Mouse (Mus musculus) kidney, postnatal 0 days (tissue): ENCODE measurements around the gene Ttc28. TPM values are rescaled to one million over a fixed set of nuclear protein-coding genes. Genes with fewer than 3 reads are reported as not detected.
A peak's percentile ranks its signal among the peaks of the same experiment; 100 is the strongest.

Source experiments
- ATAC-seq: fragments of 200-750 bp; cut with Nextera tagmentation; replicated peaks from 2 replicates; pipeline ENCODE4 v1.8.0; 2017; ENCODE audit warnings: low read depth, moderate number of reproducible peaks, moderate TSS enrichment, moderate library complexity; ENCODE audit not compliant: low FRiP score
- DNase-seq: peaks from one replicate; pipeline ENCODE4 v3.0.0-alpha.2; 2016; ENCODE audit warnings: low spot score
- H3K27ac ChIP-seq: fragments of 300-500 bp; sonication (generic); 2 replicates; pipeline ENCODE4 v1.5.1; 2014; ENCODE audit warnings: mild to moderate bottlenecking
- H3K27me3 ChIP-seq: fragments of 300-500 bp; sonication (generic); 2 replicates; pipeline ENCODE4 v1.6.1; 2014; ENCODE audit warnings: low read length, mixed read lengths; ENCODE audit not compliant: insufficient read depth
- H3K36me3 ChIP-seq: fragments of 300-500 bp; sonication (generic); 2 replicates; pipeline ENCODE4 v1.6.1; 2014; ENCODE audit warnings: low read length, mixed read lengths; ENCODE audit not compliant: insufficient read depth
- H3K4me1 ChIP-seq: fragments of 300-500 bp; sonication (generic); replicated peaks from 2 replicates; pipeline ENCODE4 v1.6.1; 2014; ENCODE audit warnings: antibody characterized with exemption, low read length, mixed read lengths; ENCODE audit not compliant: insufficient read depth
- H3K4me2 ChIP-seq: fragments of 300-500 bp; sonication (generic); 2 replicates; pipeline ENCODE4 v1.6.1; 2014; ENCODE audit warnings: mild to moderate bottlenecking, low read length, moderate library complexity, mixed read lengths
- H3K4me3 ChIP-seq: fragments of 300-500 bp; sonication (generic); replicated peaks from 2 replicates; pipeline ENCODE4 v1.5.1; 2014; ENCODE audit warnings: low read depth, low read length
- H3K9ac ChIP-seq: fragments of 300-500 bp; sonication (generic); 2 replicates; pipeline ENCODE4 v1.6.1; 2014; ENCODE audit warnings: low read depth, low read length
- H3K9me3 ChIP-seq: fragments of 300-500 bp; sonication (generic); replicated peaks from 2 replicates; pipeline ENCODE4 v1.6.1; 2016; ENCODE audit warnings: low read length, inconsistent platforms, mixed read lengths
- CTCF ChIP-seq: IDR thresholded peaks from 2 replicates; pipeline ENCODE4 v1.5.1; 2016; ENCODE audit warnings: antibody characterized with exemption, low read depth, mild to moderate bottlenecking, moderate library complexity
- WGBS: fragments of 180-500 bp; shearing (Covaris S2); extraction: QIAGEN DNeasy Blood & Tissue Kit; methylation state at CpG from one replicate; pipeline ENCODE4 v1.1.7; 2014; 5-methylcytosine and 5-hydroxymethylcytosine counted together
- microRNA counts: library from miRNA; unstranded; fragments of <30 nt; microRNA quantifications from one replicate; lab custom pipeline; 2015
- microRNA-seq: library from miRNA; unstranded; fragments of <30 nt; microRNA quantifications from one replicate; pipeline ENCODE4, GENCODE M21; 2016
- polyA plus RNA-seq: library from polyadenylated mRNA; unstranded; fragments of >200 nt; fragmentation: Nextera tagmentation; extraction: Ambion mirVana; gene quantifications from 2 replicates; pipeline ENCODE4 v1.2.1, GENCODE M21; 2015

Gene Ttc28
- polyA plus RNA-seq, 1 experiment from 2014 or later, result 8.1 TPM

GRCm38 (mm10) chr5:111325813-111326212, 446.2 kb downstream of the Ttc28 start:
- H3K36me3 ChIP-seq, result no peaks in the 10 kb centered on the region
- no peak overlapping the region for H3K4me2 ChIP-seq
- DNase-seq (no peak), ATAC-seq (no peak)
- no peak overlapping the region for H3K27ac ChIP-seq
- no peaks in the 10 kb centered on the region for H3K27me3 ChIP-seq
- no peak overlapping the region for H3K4me3 ChIP-seq
- no peak overlapping the region for H3K9ac ChIP-seq
- H3K4me1 ChIP-seq, result no peaks in the 10 kb centered on the region
- no peaks in the 10 kb centered on the region for H3K9me3 ChIP-seq
- TF ChIP-seq CTCF, result peak; percentile 33; the same call in 1 of the 2 replicates
- WGBS, result 8% methylated on average over 1 of the region's 1 CpGs

- H3K4me1 ChIP-seq, result 0 out of 2 replicates have a peak, but pooled peaks cover 5% of the 10 kb centered on the region
- no peak for ATAC-seq
- no peaks in the 10 kb centered on the region for H3K27me3 ChIP-seq
- DNase-seq, result no peak
- no peak overlapping the region for H3K4me2 ChIP-seq
- no peak overlapping the region for H3K9ac ChIP-seq
- no peaks in the 10 kb centered on the region for H3K9me3 ChIP-seq
- H3K4me3 ChIP-seq, result no peak overlapping the region
- H3K27ac ChIP-seq, result no peak overlapping the region
- H3K36me3 ChIP-seq, result no peaks in the 10 kb centered on the region
- 75% methylated on average over 7 of the region's 7 CpGs for WGBS
- TF ChIP-seq CTCF, result no peak
Measured at GRCm38 (mm10) chr5:111327420-111327819, 447.8 kb downstream of the Ttc28 start.

GRCm38 (mm10) chr5:111329782-111330416, 450.3 kb downstream of the Ttc28 start:
- ATAC-seq (peak; percentile 23), DNase-seq (peak; percentile 25)
- H3K4me3 ChIP-seq, result peak overlapping the region; percentile 95
- H3K9me3 ChIP-seq, result no peaks in the 10 kb centered on the region
- no peaks in the 10 kb centered on the region for H3K27me3 ChIP-seq
- no peak for TF ChIP-seq CTCF
- H3K9ac ChIP-seq, result peak overlapping the region; percentile 93
- peak overlapping the region; percentile 78 for H3K27ac ChIP-seq
- no peaks in the 10 kb centered on the region for H3K36me3 ChIP-seq
- peak overlapping the region; percentile 71 for H3K4me2 ChIP-seq
- WGBS, result 22% methylated on average over 10 of the region's 10 CpGs
- H3K4me1 ChIP-seq, result 0 out of 2 replicates have a peak, but pooled peaks cover 5% of the 10 kb centered on the region

- Histone ChIP-seq H3K27me3 (no peaks in the 10 kb centered on the region), H3K27ac (peak within 1 kb of the TSS; percentile 82), H3K9ac (peak within 1 kb of the TSS; percentile 93), H3K4me1 (0 out of 2 replicates have a peak, but pooled peaks cover 5% of the 10 kb centered on the region), H3K4me2 (peak within 1 kb of the TSS; percentile 71), H3K36me3 (no peaks in the 10 kb centered on the region), H3K4me3 (peak within 1 kb of the TSS; percentile 95), H3K9me3 (no peaks in the 10 kb centered on the region)
- under 1% methylated on average over 63 of the region's 78 CpGs for WGBS
- peak; percentile 97 for ATAC-seq
- TF ChIP-seq CTCF, result no peak; the same call in 1 of the 2 replicates
- DNase-seq, result peak; percentile 98
Measured at GRCm38 (mm10) chr5:111330417-111331098, 451.0 kb downstream of the Ttc28 start, which contains the start of gene Pitpnb. Pitpnb (plus strand) TSS chr5:111330763.

GRCm38 (mm10) chr5:111331099-111331435, 451.5 kb downstream of the Ttc28 start:
- Histone ChIP-seq H3K27ac (peak overlapping the region; percentile 82), H3K9me3 (no peaks in the 10 kb centered on the region), H3K27me3 (no peaks in the 10 kb centered on the region), H3K9ac (peak overlapping the region; percentile 93), H3K4me2 (peak overlapping the region; percentile 71), H3K4me3 (peak overlapping the region; percentile 95), H3K36me3 (no peaks in the 10 kb centered on the region), H3K4me1 (0 out of 2 replicates have a peak, but pooled peaks cover 5% of the 10 kb centered on the region)
- ATAC-seq, result 0 out of 2 replicates have a peak, but pooled peaks have one; percentile 40
- DNase-seq, result peak; percentile 12
- TF ChIP-seq CTCF, result no peak
- WGBS, result 1% methylated on average over 14 of the region's 14 CpGs

GRCm38 (mm10) chr5:111335939-111336691, 456.5 kb downstream of the Ttc28 start:
- H3K27me3 ChIP-seq, result no peaks in the 10 kb centered on the region
- peaks cover 12% of the 10 kb centered on the region; the same call in 1 of the 2 replicates for H3K36me3 ChIP-seq
- no peaks in the 10 kb centered on the region for H3K9me3 ChIP-seq
- H3K27ac ChIP-seq, result no peak overlapping the region
- no peak for TF ChIP-seq CTCF
- no peak for DNase-seq
- H3K9ac ChIP-seq, result no peak overlapping the region
- no peak overlapping the region for H3K4me2 ChIP-seq
- H3K4me3 ChIP-seq, result no peak overlapping the region
- H3K4me1 ChIP-seq, result 0 out of 2 replicates have a peak, but pooled peaks cover 5% of the 10 kb centered on the region
- WGBS, result 84% methylated on average over 8 of the region's 8 CpGs
- ATAC-seq, result no peak

MicroRNAs within 50 kb of the gene (microRNA counts, 519-probe panel; counts per million panel counts)
- microRNA mmu-miR-701 (lab: Ali Mortazavi, UCI), result 330 counts per million, percentile 68 among the panel's probes with 10 or more counts

Small RNA genes within 50 kb of the gene (microRNA-seq; reads per million reads assigned to microRNA genes)
- 116 reads per million, percentile 52 among the genes with 10 or more reads in this experiment for gene Mir701

Other genes starting within 250 kb of the Ttc28 start
- gene Noc4l, start 226.4 kb upstream of the Ttc28 start, polyA plus RNA-seq, result 33.8 and 37.1 TPM in 2 replicates
- 14.2 and 15.6 TPM in 2 replicates for gene Ddx51, start 226.4 kb upstream of the Ttc28 start, polyA plus RNA-seq
- 21.6 and 31.7 TPM in 2 replicates for gene Ep400, start 109.1 kb upstream of the Ttc28 start, polyA plus RNA-seq
- 34.3 and 36.9 TPM in 2 replicates for gene Pus1, start 99.1 kb upstream of the Ttc28 start, polyA plus RNA-seq
- gene Ulk1, start 69.7 kb upstream of the Ttc28 start, polyA plus RNA-seq, result 11.4 and 12.2 TPM in 2 replicates
- gene Hscb, start 40.0 kb upstream of the Ttc28 start, polyA plus RNA-seq, result 51.3 and 52.2 TPM in 2 replicates
- gene Chek2, start 39.8 kb upstream of the Ttc28 start, polyA plus RNA-seq, result 12.9 and 14.3 TPM in 2 replicates